Mouse (Mus musculus) macrophage (primary cell): ENCODE measurements around the gene Stx12. TPM values are rescaled to one million over a fixed set of nuclear protein-coding genes. Genes with fewer than 3 reads are reported as not detected.
A peak's percentile ranks its signal among the peaks of the same experiment; 100 is the strongest.
"Not testable (repeated sequence)": the region's sequence is repeated elsewhere in the genome, so short reads cannot be mapped to it uniquely, and the experiment has no call there.

Experiments used
- H3K27ac ChIP-seq: fragments of 350-480 bp; formaldehyde crosslinking; 2 replicates; pipeline ENCODE4 v1.9.0; 2021
- H3K36me3 ChIP-seq: fragments of 350-480 bp; formaldehyde crosslinking; 2 replicates; pipeline ENCODE4 v1.9.0; 2021; ENCODE audit errors: inconsistent target
- H3K4me3 ChIP-seq: fragments of 350-480 bp; formaldehyde crosslinking; 2 replicates; pipeline ENCODE4 v1.9.0; 2021; ENCODE audit errors: inconsistent target
- H3K79me2 ChIP-seq: fragments of 350-480 bp; formaldehyde crosslinking; 2 replicates; pipeline ENCODE4 v1.9.0; 2021; ENCODE audit errors: inconsistent target
- WGBS: methylation state at CpG from one replicate; pipeline ENCODE4 v1.1.7; 2026; ENCODE audit warnings: inconsistent platforms; ENCODE audit not compliant: missing documents; 5-methylcytosine and 5-hydroxymethylcytosine counted together
- polyA plus RNA-seq: library from polyadenylated mRNA; stranded (reverse); fragments of 250-400 nt; gene quantifications from 3 replicates; pipeline ENCODE4 v1.2.4, GENCODE M21; 2018; ENCODE audit warnings: inconsistent platforms
- total RNA-seq, 78 experiments: library from RNA; depleted of rRNA; stranded (reverse); fragments of 250-400 nt; gene quantifications; 1 replicate in 9 of 78; 2 replicates in 24 of 78; 3 replicates in 43 of 78; 4 replicates in 2 of 78; pipeline ENCODE4 v1.2.4; 2018; ENCODE audit warnings: inconsistent platforms in 56 of 78

Gene Stx12
- total RNA-seq (2018; cell fraction: chromatin; rRNA removed): 100 to 1,000 TPM in 24 of 26 experiments, 10 to 100 TPM in 2; 96.5 to 197 (median 127) TPM
- 10 to 100 TPM; 59.8 to 98.5 (median 80.8) TPM for total RNA-seq (2018; cell fraction: cytosol; rRNA removed)
- total RNA-seq (2018; cell fraction: nucleus; rRNA removed): 100 to 1,000 TPM in 21 of 26 experiments, 10 to 100 TPM in 5; 75.2 to 176 (median 116) TPM
- polyA plus RNA-seq: 83.0 to 103 TPM (median 89.1 TPM) in 3 replicates

- Histone ChIP-seq H3K36me3 (peaks cover 16% of the 10 kb centered on the region; the same call in 1 of the 2 replicates), H3K27ac (peak within 1 kb of the TSS; percentile 87), H3K79me2 (peaks cover 50% of the 10 kb centered on the region), H3K4me3 (peak within 1 kb of the TSS; percentile 77)
- WGBS: under 1% methylated on average over 68 of the region's 72 CpGs
Measured at GRCm38 (mm10) chr4:132884064-132884843, at the start of gene Stx12. Gene Stx12 (minus strand): TSS chr4:132884509.

GRCm38 (mm10) chr4:132932752-132933404 is 48.6 kb upstream of the Stx12 start:
- WGBS: 96% methylated on average over 4 of the region's 4 CpGs
- Histone ChIP-seq H3K79me2 (no peaks in the 10 kb centered on the region), H3K4me3 (no peak overlapping the region), H3K36me3 (no peaks in the 10 kb centered on the region), H3K27ac (no peak overlapping the region)

GRCm38 (mm10) chr4:132930784-132931183 is 46.5 kb upstream of the Stx12 start:
- WGBS: 11% methylated on average over 8 of the region's 8 CpGs
- Histone ChIP-seq H3K36me3 (no peaks in the 10 kb centered on the region), H3K79me2 (no peaks in the 10 kb centered on the region), H3K4me3 (no peak overlapping the region), H3K27ac (no peak overlapping the region)

GRCm38 (mm10) chr4:132926520-132926919 is 42.2 kb upstream of the Stx12 start:
- not testable (repeated sequence) for H3K4me3 ChIP-seq, H3K79me2 ChIP-seq, H3K36me3 ChIP-seq, H3K27ac ChIP-seq
- 54% methylated on average over 2 of the region's 2 CpGs for WGBS

- under 1% methylated on average over 53 of the region's 53 CpGs for WGBS
- Histone ChIP-seq H3K4me3 (peak within 1 kb of the TSS; percentile 76), H3K36me3 (peaks cover 4% of the 10 kb centered on the region; the same call in 1 of the 2 replicates), H3K79me2 (peaks cover 33% of the 10 kb centered on the region), H3K27ac (peak within 1 kb of the TSS; percentile 40)
Measured at GRCm38 (mm10) chr4:132922558-132923008, 38.3 kb upstream of the Stx12 start, which contains the start of gene Fam76a. Gene Fam76a (minus strand): TSS chr4:132922558.

- Histone ChIP-seq H3K79me2 (peaks cover 33% of the 10 kb centered on the region), H3K4me3 (peak overlapping the region; percentile 76), H3K36me3 (peaks cover 7% of the 10 kb centered on the region; the same call in 1 of the 2 replicates), H3K27ac (peak overlapping the region; percentile 40)
- WGBS: 0% methylated on average over 37 of the region's 50 CpGs
Measured at GRCm38 (mm10) chr4:132922061-132922530, 37.8 kb upstream of the Stx12 start.

- peak overlapping the region; percentile 76 for H3K4me3 ChIP-seq
- H3K27ac ChIP-seq: peak overlapping the region; percentile 40
- 40% methylated on average over 12 of the region's 12 CpGs for WGBS
- peaks cover 14% of the 10 kb centered on the region; the same call in 1 of the 2 replicates for H3K36me3 ChIP-seq
- peaks cover 33% of the 10 kb centered on the region for H3K79me2 ChIP-seq
Measured at GRCm38 (mm10) chr4:132921488-132921887, 37.2 kb upstream of the Stx12 start.

GRCm38 (mm10) chr4:132920171-132920570 is 35.9 kb upstream of the Stx12 start:
- Histone ChIP-seq H3K36me3 (peaks cover 27% of the 10 kb centered on the region), H3K4me3 (no peak overlapping the region), H3K79me2 (peaks cover 33% of the 10 kb centered on the region), H3K27ac (no peak overlapping the region)
- WGBS: 98% methylated on average over 4 of the region's 4 CpGs

GRCm38 (mm10) chr4:132918493-132918892 is 34.2 kb upstream of the Stx12 start:
- Histone ChIP-seq H3K79me2 (peaks cover 33% of the 10 kb centered on the region), H3K36me3 (peaks cover 42% of the 10 kb centered on the region)
- H3K27ac ChIP-seq, H3K4me3 ChIP-seq: not testable (repeated sequence)
- WGBS: 95% methylated on average over 6 of the region's 6 CpGs

- no peak overlapping the region for H3K4me3 ChIP-seq
- 61% methylated on average over 6 of the region's 6 CpGs for WGBS
- H3K79me2 ChIP-seq: no peaks in the 10 kb centered on the region; the same call in 1 of the 2 replicates
- peaks cover 95% of the 10 kb centered on the region for H3K36me3 ChIP-seq
- H3K27ac ChIP-seq: no peak overlapping the region
Measured at GRCm38 (mm10) chr4:132912156-132912555, 27.8 kb upstream of the Stx12 start.

- Histone ChIP-seq H3K4me3 (no peak overlapping the region), H3K27ac (no peak overlapping the region), H3K36me3 (peaks cover 86% of the 10 kb centered on the region), H3K79me2 (no peaks in the 10 kb centered on the region)
- WGBS: 93% methylated on average over 5 of the region's 5 CpGs
Measured at GRCm38 (mm10) chr4:132905843-132906360, 21.6 kb upstream of the Stx12 start.

- H3K27ac ChIP-seq: no peak overlapping the region
- H3K79me2 ChIP-seq: no peaks in the 10 kb centered on the region
- peaks cover 81% of the 10 kb centered on the region for H3K36me3 ChIP-seq
- WGBS: 88% methylated on average over 9 of the region's 9 CpGs
- no peak overlapping the region for H3K4me3 ChIP-seq
Measured at GRCm38 (mm10) chr4:132904765-132905309, 20.5 kb upstream of the Stx12 start.

- Histone ChIP-seq H3K79me2 (no peaks in the 10 kb centered on the region), H3K27ac (no peak overlapping the region), H3K4me3 (no peak overlapping the region), H3K36me3 (peaks cover 73% of the 10 kb centered on the region)
- WGBS: 33% methylated on average over 2 of the region's 2 CpGs
Measured at GRCm38 (mm10) chr4:132904071-132904470, 19.8 kb upstream of the Stx12 start.

- Histone ChIP-seq H3K27ac (no peak overlapping the region), H3K4me3 (no peak overlapping the region), H3K79me2 (no peaks in the 10 kb centered on the region), H3K36me3 (peaks cover 25% of the 10 kb centered on the region)
- 71% methylated on average over 9 of the region's 9 CpGs for WGBS
Measured at GRCm38 (mm10) chr4:132898197-132898596, 13.9 kb upstream of the Stx12 start.
